Mouse (Mus musculus) gastrocnemius, postnatal 36 days (tissue): ENCODE data around the gene Armh3. TPM values are rescaled to one million over a fixed set of nuclear protein-coding genes. Genes with fewer than 3 reads are reported as not detected.

Source experiments
- DNase-seq, 2 experiments: peaks; one replicate each; pipeline ENCODE4 v3.0.0; 2022
- intact Hi-C: fragments of 180-260 bp; cut with DNase I; formaldehyde crosslinking; loops from one replicate; pipeline ENCODE4 v1.15.1; 2025
- long read RNA-seq, 2 experiments: library from polyadenylated mRNA; stranded (forward); transcript quantifications; one replicate each; pipeline ENCODE4 v2.0.0; 2021
- total RNA-seq, 2 experiments: library from RNA; stranded (reverse); gene quantifications; 2 replicates each; pipeline ENCODE4 v1.2.3; 2021

The Armh3 gene
- total RNA-seq = 10 to 100 TPM; 11.1 to 12.6 TPM
- long read RNA-seq, experiment 1, partial matches to known transcripts = 0 of 9 reads
- long read RNA-seq, experiment 1, other reads (novel, unspliced or antisense) = 7 of 9 reads
- long read RNA-seq, experiment 2, partial matches to known transcripts = 1 of 8 reads
- long read RNA-seq, experiment 2, other reads (novel, unspliced or antisense) = 6 of 8 reads

- peak; percentile 83 to 90 for DNase-seq
- intact Hi-C loops = no loop called here
These were observed at the start of gene Armh3 for GRCm38 (mm10) chr19:45997785-45998693. Gene Armh3 (minus strand): TSS chr19:45998488.

- no peak for DNase-seq
- intact Hi-C loops = no loop called here
These were observed 49.1 kb upstream of the Armh3 start for GRCm38 (mm10) chr19:46047426-46047825.

DNA sequence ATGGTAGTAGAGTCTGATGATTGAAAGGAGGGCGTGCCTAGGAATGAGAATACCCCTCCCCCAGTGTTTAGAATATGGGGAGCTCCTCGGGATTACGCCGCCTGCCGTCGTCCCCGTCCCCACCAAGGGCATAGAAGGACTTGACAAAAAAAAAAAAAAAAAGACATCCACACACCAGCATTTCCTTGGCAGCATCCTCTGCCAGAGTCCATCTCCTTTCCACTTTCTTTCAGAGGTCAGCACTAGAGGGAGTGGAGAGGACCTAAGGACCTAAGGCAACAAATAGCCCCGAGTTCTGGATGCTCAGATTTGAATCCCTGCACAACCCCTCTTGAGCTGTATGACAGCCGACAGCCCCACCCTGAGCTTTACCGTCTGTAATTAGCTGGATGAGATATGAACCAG, 48.3 kb upstream of the Armh3 start:
- no peak for DNase-seq
- intact Hi-C loops = no loop called here

DNA sequence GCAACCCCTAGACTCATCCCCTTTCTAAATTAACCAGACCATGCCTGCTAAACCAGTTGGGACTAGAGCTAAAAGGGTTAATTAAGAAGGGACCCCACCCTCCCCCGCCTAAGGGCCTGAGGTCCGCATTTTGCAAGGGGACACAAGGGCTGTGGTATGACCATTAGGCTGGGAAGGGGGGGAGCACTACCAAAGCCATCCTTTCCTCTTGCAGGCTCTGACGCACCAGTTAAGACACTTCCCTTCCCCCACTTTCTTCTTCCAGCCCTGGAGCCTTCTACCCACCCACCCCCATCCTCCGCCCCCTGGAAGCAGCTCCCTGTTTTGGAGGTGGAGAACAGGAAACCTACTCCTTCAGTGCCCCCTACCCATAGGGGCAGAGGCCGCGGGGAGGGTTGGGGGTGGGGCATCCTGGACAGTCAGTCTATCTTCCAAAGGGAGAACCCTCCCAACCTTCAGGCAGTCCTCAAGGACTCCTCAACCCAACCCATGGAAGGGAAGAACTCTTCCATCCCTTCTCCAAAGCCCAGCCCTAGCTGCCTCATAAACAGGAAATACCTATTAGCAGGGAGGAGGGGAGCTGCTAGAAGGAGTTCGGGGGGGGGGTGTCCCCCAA, 47.5 kb upstream of the Armh3 start:
- DNase-seq = peak in 1 of 2 experiments; percentile 46
- intact Hi-C loops = no loop called here

- intact Hi-C loops = no loop called here
These were observed 46.9 kb upstream of the Armh3 start, which contains the start of gene Ldb1 for GRCm38 (mm10) chr19:46044993-46045695. Gene Ldb1 (minus strand): TSS chr19:46045214.

DNA sequence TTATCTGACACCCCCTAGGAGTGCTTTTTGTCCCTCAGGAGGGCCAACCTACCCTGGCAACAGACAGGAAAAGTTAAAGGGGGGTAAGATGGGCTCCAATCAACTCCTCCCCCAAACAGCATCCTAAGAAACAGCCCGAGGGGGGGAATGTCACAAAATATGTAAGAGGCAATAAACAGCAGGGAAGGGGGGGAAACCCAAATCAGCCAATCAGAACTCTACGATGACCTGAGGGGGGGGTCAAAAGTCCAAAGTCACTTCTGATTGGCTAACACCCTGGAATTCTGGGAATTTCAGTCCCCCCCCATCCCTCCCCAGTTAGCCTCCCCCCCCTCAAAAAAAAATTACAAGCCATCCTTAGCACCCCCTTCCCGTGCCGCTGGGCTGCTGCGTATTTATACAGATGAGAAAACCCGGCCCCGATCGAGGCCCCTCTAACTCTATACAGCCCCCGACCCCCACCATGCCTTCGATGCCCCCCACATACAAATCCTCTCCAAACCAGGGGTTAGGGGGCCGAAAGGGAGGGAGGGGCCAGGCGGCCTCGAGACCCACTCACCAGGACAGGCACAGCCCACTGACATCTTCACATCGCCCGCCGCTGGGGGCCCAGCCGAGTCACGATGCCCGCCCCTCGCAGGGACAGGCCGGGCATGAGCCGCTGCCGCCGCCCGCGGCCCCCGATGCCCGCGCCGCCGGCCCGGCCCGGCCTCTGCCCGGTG, 46.1 kb upstream of the Armh3 start, which contains the start of gene Pprc1:
Pprc1 (plus strand) TSS at position 616 of the 722 bp plus-strand sequence.
- DNase-seq = peak in 1 of 2 experiments; percentile 53
- intact Hi-C loops = no loop called here

More at GRCm38 (mm10) chr19:46044993-46045695, 46.9 kb upstream of the Armh3 start, which contains the start of gene Ldb1:
- peak; percentile 79 for DNase-seq

DNA sequence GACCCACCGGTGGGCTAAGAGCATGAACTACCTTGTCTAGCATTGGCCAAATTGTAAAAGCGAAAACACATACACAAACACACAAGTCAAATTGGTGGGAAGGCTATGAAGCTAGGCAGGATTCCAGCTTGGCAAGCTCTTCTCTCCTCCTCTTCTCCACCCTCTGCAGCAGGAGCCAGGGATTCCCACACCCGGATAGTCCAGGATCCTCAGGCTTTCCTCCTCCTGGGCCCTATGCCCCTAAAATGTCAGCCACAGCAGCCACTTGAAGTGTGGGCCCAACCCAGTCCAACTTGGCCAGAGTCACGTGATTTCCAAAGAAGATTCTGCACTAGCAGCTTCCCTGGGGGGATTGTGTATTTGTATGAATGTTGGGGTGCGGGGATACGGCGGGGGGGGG, 45.1 kb upstream of the Armh3 start:
- DNase-seq = no peak

DNA sequence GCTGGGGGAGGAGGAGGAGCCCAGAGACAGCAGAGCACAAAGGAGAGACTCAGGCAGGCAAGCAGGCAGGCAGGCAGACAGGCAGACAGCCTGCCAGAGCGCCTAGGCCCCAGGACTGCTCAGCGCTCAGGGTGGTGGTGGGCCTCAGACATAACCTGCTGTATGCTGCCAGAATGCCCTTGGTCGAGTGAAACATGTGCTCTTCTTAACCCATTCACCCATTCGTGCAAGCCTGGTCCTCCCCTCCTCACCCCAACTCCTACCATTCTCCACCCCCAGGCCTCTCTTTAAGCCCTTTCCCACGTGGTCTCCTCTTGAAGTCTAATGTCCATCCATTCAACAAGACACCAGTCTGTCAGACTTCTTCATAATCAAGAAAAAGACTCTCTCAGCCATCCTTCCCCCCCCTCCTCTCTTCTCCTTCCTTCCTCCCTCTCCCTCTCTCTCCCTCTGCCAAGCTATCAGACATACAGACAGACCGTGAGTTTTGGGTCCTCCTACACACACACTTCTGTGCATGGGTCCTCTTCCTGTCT, 44.3 kb upstream of the Armh3 start:
- no peak for DNase-seq
- intact Hi-C loops = no loop called here

More for the DNA sequence above, 45.1 kb upstream of the Armh3 start:
- intact Hi-C loops = no loop called here

- intact Hi-C loops = no loop called here
- DNase-seq = peak in 1 of 2 experiments; percentile 63
These were observed 43.7 kb upstream of the Armh3 start for GRCm38 (mm10) chr19:46041933-46042475.

- intact Hi-C loops = no loop called here
These were observed 43.1 kb upstream of the Armh3 start for GRCm38 (mm10) chr19:46041299-46041932.

DNA sequence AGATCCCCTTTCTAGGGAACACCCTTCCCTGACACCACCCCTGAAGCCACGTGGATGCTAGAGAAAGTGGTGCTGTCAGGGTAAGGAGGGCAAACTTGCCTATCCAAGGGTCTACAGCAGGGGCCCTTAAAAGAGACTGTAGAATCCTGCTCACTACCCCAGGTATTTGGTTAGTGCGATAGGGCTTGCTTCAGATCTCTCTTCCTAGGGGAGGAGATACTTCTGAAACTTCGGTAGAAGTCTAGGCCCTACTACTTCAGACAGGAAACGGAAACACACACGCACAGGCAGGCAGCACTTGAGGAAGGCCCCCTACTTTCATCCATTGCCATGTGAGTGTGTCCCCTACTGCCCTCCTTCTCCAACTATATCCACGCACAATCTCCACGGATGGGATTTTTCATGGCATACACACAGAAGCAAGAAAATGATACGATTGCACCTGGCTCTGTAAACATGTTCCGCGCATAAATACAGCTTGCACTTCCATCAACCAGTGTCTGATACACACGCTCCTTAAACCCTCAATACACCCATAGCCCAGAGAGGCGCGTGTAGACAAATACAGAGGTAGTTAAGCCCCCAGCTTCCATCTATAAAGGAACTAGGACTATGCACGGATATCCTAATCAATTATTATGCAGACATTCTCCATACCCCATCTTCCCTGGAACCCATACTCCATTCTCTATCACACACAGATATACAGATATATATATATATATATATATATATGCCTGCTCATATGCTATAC, 42.0 kb upstream of the Armh3 start:
- DNase-seq = no peak
- intact Hi-C loops = no loop called here

More at GRCm38 (mm10) chr19:46041299-46041932, 43.1 kb upstream of the Armh3 start:
- no peak for DNase-seq

GRCm38 (mm10) chr19:46039478-46039877, 41.2 kb upstream of the Armh3 start:
- peak; percentile 72 to 84 for DNase-seq
- intact Hi-C loops = no loop called here

GRCm38 (mm10) chr19:46038851-46039260, 40.6 kb upstream of the Armh3 start:
- no peak for DNase-seq
- intact Hi-C loops = no loop called here

- intact Hi-C loops = no loop called here
These were observed 39.9 kb upstream of the Armh3 start for GRCm38 (mm10) chr19:46037925-46038850.

DNA sequence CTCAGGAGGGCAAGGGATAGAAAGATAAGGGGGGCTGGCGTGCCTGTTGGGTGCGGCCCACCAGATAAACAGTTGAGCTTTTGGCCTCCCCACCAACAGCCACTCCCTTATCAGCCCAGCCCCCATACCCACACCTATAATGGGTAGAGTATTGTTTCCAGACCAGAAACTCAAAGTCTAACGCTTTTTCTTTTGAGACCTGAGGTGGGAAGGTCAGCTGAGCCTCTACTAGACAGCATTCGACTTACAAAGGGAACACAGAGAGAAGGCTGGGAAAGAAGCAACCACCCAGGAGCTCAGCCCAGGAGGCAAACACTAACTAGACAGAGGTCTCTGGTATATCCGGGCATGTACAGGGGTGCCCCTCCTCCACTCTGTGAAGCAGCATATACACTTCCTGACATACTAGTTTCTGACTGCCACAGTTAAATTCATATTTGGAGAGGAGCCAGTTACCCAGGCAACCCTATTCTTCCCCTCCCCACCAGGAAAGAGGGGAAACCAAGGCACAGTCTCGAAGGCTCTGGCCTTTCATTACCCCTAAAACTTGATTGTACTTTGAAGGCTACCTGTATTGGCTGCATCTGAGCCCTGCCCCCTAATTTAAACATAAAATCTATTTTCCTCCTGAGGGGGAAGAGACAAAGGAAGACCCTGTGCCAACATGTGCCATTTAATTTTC, 39.1 kb upstream of the Armh3 start:
- intact Hi-C loops = no loop called here

More at GRCm38 (mm10) chr19:46037925-46038850, 39.9 kb upstream of the Armh3 start:
- no peak for DNase-seq

More for the DNA sequence above, 39.1 kb upstream of the Armh3 start:
- DNase-seq = no peak
